Mouse (Mus musculus): ENCODE measurements around the gene Ctsa.

GRCm38 (mm10) chr2:164832032-164832747, 483 bp upstream of the Ctsa start:
- no peak for TF ChIP-seq EP300 (IDR thresholded peaks at IDR 0.05; ENCODE audit: low read depth)
- no peak for TF ChIP-seq CTCF (IDR thresholded peaks at IDR 0.05; ENCODE audit: low read depth)

Measured in liver, postnatal 0 days (tissue).